Mouse (Mus musculus): ENCODE results near the gene Fam167b. TPM values are rescaled to one million over a fixed set of nuclear protein-coding genes. Genes with fewer than 3 reads are reported as not detected.
"Not testable (repeated sequence)": the region's sequence is repeated elsewhere in the genome, so short reads cannot be mapped to it uniquely, and the experiment has no call there.

Gene Fam167b
- polyA plus RNA-seq, 1 experiment = 2.6 TPM

- 32% methylated on average over 9 of the region's 9 CpGs for WGBS
These were observed 21.0 kb downstream of the Fam167b start for GRCm38 (mm10) chr4:129557256-129557808.

GRCm38 (mm10) chr4:129556532-129557223 is 21.7 kb downstream of the Fam167b start:
- Histone ChIP-seq H3K36me3 (ENCODE audit: control insufficient read depth, insufficient read depth, low read length) (peaks cover 49% of the 10 kb centered on the region), H3K4me3 (ENCODE audit: control insufficient read depth, insufficient read depth, low read length) (peak overlapping the region; percentile 87), H3K4me1 (replicated peaks; ENCODE audit: control insufficient read depth, insufficient read depth, low read length) (peaks cover 32% of the 10 kb centered on the region), H3K27me3 (ENCODE audit: control insufficient read depth, insufficient read depth, low read length) (no peaks in the 10 kb centered on the region), H3K27ac (ENCODE audit: control insufficient read depth, insufficient read depth, low read length) (peak overlapping the region; percentile 98)
- no peak for TF ChIP-seq CTCF (IDR thresholded peaks at IDR 0.05; ENCODE audit: borderline replicate concordance, control insufficient read depth, extremely low read depth, insufficient read depth, low read length, poor library complexity)
- peak; percentile 82 for TF ChIP-seq POLR2A (IDR thresholded peaks at IDR 0.05; ENCODE audit: control insufficient read depth, extremely low read depth, insufficient read depth, low read length, poor library complexity)
- 4% methylated on average over 31 of the region's 33 CpGs for WGBS
- peak; percentile 93 for DNase-seq

More at GRCm38 (mm10) chr4:129557256-129557808, 21.0 kb downstream of the Fam167b start:
- Histone ChIP-seq H3K4me3 (ENCODE audit: control insufficient read depth, insufficient read depth, low read length) (peak overlapping the region; percentile 87), H3K27me3 (ENCODE audit: control insufficient read depth, insufficient read depth, low read length) (no peaks in the 10 kb centered on the region), H3K27ac (ENCODE audit: control insufficient read depth, insufficient read depth, low read length) (peak overlapping the region; percentile 98), H3K4me1 (replicated peaks; ENCODE audit: control insufficient read depth, insufficient read depth, low read length) (peaks cover 32% of the 10 kb centered on the region), H3K36me3 (ENCODE audit: control insufficient read depth, insufficient read depth, low read length) (peaks cover 45% of the 10 kb centered on the region)
- no peak for TF ChIP-seq POLR2A (IDR thresholded peaks at IDR 0.05; ENCODE audit: control insufficient read depth, extremely low read depth, insufficient read depth, low read length, poor library complexity)
- no peak for TF ChIP-seq CTCF (IDR thresholded peaks at IDR 0.05; ENCODE audit: borderline replicate concordance, control insufficient read depth, extremely low read depth, insufficient read depth, low read length, poor library complexity)
- DNase-seq = peak; percentile 29

GRCm38 (mm10) chr4:129555862-129556531 is 22.4 kb downstream of the Fam167b start:
- Histone ChIP-seq H3K27ac (ENCODE audit: control insufficient read depth, insufficient read depth, low read length) (no peak overlapping the region), H3K4me1 (replicated peaks; ENCODE audit: control insufficient read depth, insufficient read depth, low read length) (peaks cover 30% of the 10 kb centered on the region), H3K27me3 (ENCODE audit: control insufficient read depth, insufficient read depth, low read length) (no peaks in the 10 kb centered on the region), H3K4me3 (ENCODE audit: control insufficient read depth, insufficient read depth, low read length) (peak overlapping the region; percentile 87), H3K36me3 (ENCODE audit: control insufficient read depth, insufficient read depth, low read length) (peaks cover 56% of the 10 kb centered on the region)
- TF ChIP-seq CTCF (IDR thresholded peaks at IDR 0.05; ENCODE audit: borderline replicate concordance, control insufficient read depth, extremely low read depth, insufficient read depth, low read length, poor library complexity) (no peak), POLR2A (IDR thresholded peaks at IDR 0.05; ENCODE audit: control insufficient read depth, extremely low read depth, insufficient read depth, low read length, poor library complexity) (no peak)
- WGBS = 19% methylated on average over 24 of the region's 24 CpGs
- no peak for DNase-seq

GRCm38 (mm10) chr4:129555421-129555861 is 22.9 kb downstream of the Fam167b start:
- Histone ChIP-seq H3K27ac (ENCODE audit: control insufficient read depth, insufficient read depth, low read length) (no peak overlapping the region), H3K36me3 (ENCODE audit: control insufficient read depth, insufficient read depth, low read length) (peaks cover 61% of the 10 kb centered on the region), H3K4me1 (replicated peaks; ENCODE audit: control insufficient read depth, insufficient read depth, low read length) (peaks cover 27% of the 10 kb centered on the region), H3K27me3 (ENCODE audit: control insufficient read depth, insufficient read depth, low read length) (no peaks in the 10 kb centered on the region), H3K4me3 (ENCODE audit: control insufficient read depth, insufficient read depth, low read length) (peak overlapping the region; percentile 87)
- DNase-seq = peak; percentile 49
- WGBS = 50% methylated on average over 16 of the region's 16 CpGs
- TF ChIP-seq CTCF (IDR thresholded peaks at IDR 0.05; ENCODE audit: borderline replicate concordance, control insufficient read depth, extremely low read depth, insufficient read depth, low read length, poor library complexity) (0 out of 2 replicates have a peak, but pooled peaks have one; percentile 43), POLR2A (IDR thresholded peaks at IDR 0.05; ENCODE audit: control insufficient read depth, extremely low read depth, insufficient read depth, low read length, poor library complexity) (no peak)

- 85% methylated on average over 6 of the region's 6 CpGs for WGBS
- H3K36me3 ChIP-seq (ENCODE audit: control insufficient read depth, insufficient read depth, low read length) = peaks cover 62% of the 10 kb centered on the region
These were observed 23.8 kb downstream of the Fam167b start for GRCm38 (mm10) chr4:129554512-129554911.

GRCm38 (mm10) chr4:129550295-129550694 is 28.1 kb downstream of the Fam167b start:
- WGBS = 97% methylated on average over 1 of the region's 1 CpGs
- DNase-seq = no peak
- no peak for TF ChIP-seq CTCF (IDR thresholded peaks at IDR 0.05; ENCODE audit: borderline replicate concordance, control insufficient read depth, extremely low read depth, insufficient read depth, low read length, poor library complexity)
- TF ChIP-seq POLR2A (IDR thresholded peaks at IDR 0.05; ENCODE audit: control insufficient read depth, extremely low read depth, insufficient read depth, low read length, poor library complexity) = no peak
- H3K27ac ChIP-seq (ENCODE audit: control insufficient read depth, insufficient read depth, low read length) = no peak overlapping the region
- no peak overlapping the region for H3K4me3 ChIP-seq (ENCODE audit: control insufficient read depth, insufficient read depth, low read length)
- no peaks in the 10 kb centered on the region for H3K27me3 ChIP-seq (ENCODE audit: control insufficient read depth, insufficient read depth, low read length)
- peaks cover 7% of the 10 kb centered on the region for H3K4me1 ChIP-seq (replicated peaks; ENCODE audit: control insufficient read depth, insufficient read depth, low read length)
- H3K36me3 ChIP-seq (ENCODE audit: control insufficient read depth, insufficient read depth, low read length) = peaks cover 62% of the 10 kb centered on the region

More at GRCm38 (mm10) chr4:129554512-129554911, 23.8 kb downstream of the Fam167b start:
- not testable (repeated sequence) for DNase-seq; H3K4me3 ChIP-seq (ENCODE audit: control insufficient read depth, insufficient read depth, low read length); H3K27ac ChIP-seq (ENCODE audit: control insufficient read depth, insufficient read depth, low read length); H3K27me3 ChIP-seq (ENCODE audit: control insufficient read depth, insufficient read depth, low read length)
- H3K4me1 ChIP-seq (replicated peaks; ENCODE audit: control insufficient read depth, insufficient read depth, low read length) = peaks cover 18% of the 10 kb centered on the region
